Mouse (Mus musculus) forebrain, postnatal 0 days (tissue): Measurements from ENCODE around the gene Tmem109. TPM values are rescaled to one million over a fixed set of nuclear protein-coding genes. Genes with fewer than 3 reads are reported as not detected.

Source experiments
- ATAC-seq: fragments of 200-750 bp; cut with Nextera tagmentation; 2 replicates; pipeline ENCODE4 v1.8.0; 2017; ENCODE audit warnings: mild to moderate bottlenecking, moderate library complexity
- DNase-seq: peaks from one replicate; pipeline ENCODE4 v3.0.0-alpha.2; 2015
- H3K27ac ChIP-seq: fragments of 300-500 bp; sonication (generic); 2 replicates; pipeline ENCODE4 v1.5.1; 2014; ENCODE audit warnings: low read depth, mild to moderate bottlenecking, antibody characterized with exemption, low read length, moderate library complexity, mixed read lengths
- H3K27me3 ChIP-seq: fragments of 300-500 bp; sonication (generic); 2 replicates; pipeline ENCODE4 v1.6.1; 2014; ENCODE audit warnings: mild to moderate bottlenecking, low read length, mixed read lengths; ENCODE audit not compliant: insufficient read depth
- H3K36me3 ChIP-seq: fragments of 300-500 bp; sonication (generic); 2 replicates; pipeline ENCODE4 v1.6.1; 2014; ENCODE audit warnings: mild to moderate bottlenecking, moderate library complexity; ENCODE audit not compliant: insufficient read depth
- H3K4me1 ChIP-seq: fragments of 300-500 bp; sonication (generic); 2 replicates; pipeline ENCODE4 v1.6.1; 2014; ENCODE audit warnings: antibody characterized with exemption; ENCODE audit not compliant: insufficient read depth
- H3K4me2 ChIP-seq: fragments of 300-500 bp; sonication (generic); 2 replicates; pipeline ENCODE4 v1.6.1; 2014; ENCODE audit warnings: low read depth, mild to moderate bottlenecking, moderate library complexity
- H3K4me3 ChIP-seq: fragments of 300-500 bp; sonication (generic); 2 replicates; pipeline ENCODE4 v1.5.1; 2014; ENCODE audit warnings: low read depth, low read length, mixed read lengths
- H3K9ac ChIP-seq: fragments of 300-500 bp; sonication (generic); 2 replicates; pipeline ENCODE4 v1.6.1; 2014; ENCODE audit warnings: mild to moderate bottlenecking
- H3K9me3 ChIP-seq: fragments of 300-500 bp; sonication (generic); 2 replicates; pipeline ENCODE4 v1.6.1; 2016; ENCODE audit warnings: low read length
- CTCF ChIP-seq: sonication (generic); IDR thresholded peaks from 2 replicates; pipeline ENCODE4 v1.5.1; 2016; ENCODE audit warnings: antibody characterized with exemption, control low read depth, low read depth
- WGBS: fragments of 180-500 bp; shearing (Covaris S2); extraction: QIAGEN DNeasy Blood & Tissue Kit; methylation state at CpG from one replicate; pipeline ENCODE4 v1.1.7; 2014; 5-methylcytosine and 5-hydroxymethylcytosine counted together
- polyA plus RNA-seq: library from polyadenylated mRNA; unstranded; fragments of >200 nt; fragmentation: Nextera tagmentation; extraction: Ambion mirVana; gene quantifications from 2 replicates; pipeline ENCODE4 v1.2.1, GENCODE M21; 2015
- total RNA-seq: library from RNA; depleted of rRNA; stranded (reverse); fragments of >200 nt; gene quantifications from 2 replicates; pipeline ENCODE4 v1.2.3, GENCODE M21; 2014; rRNA removed

The Tmem109 gene
- total RNA-seq (22.2 and 25.5 TPM in 2 replicates), polyA plus RNA-seq (33.7 and 38.8 TPM in 2 replicates)

DNA sequence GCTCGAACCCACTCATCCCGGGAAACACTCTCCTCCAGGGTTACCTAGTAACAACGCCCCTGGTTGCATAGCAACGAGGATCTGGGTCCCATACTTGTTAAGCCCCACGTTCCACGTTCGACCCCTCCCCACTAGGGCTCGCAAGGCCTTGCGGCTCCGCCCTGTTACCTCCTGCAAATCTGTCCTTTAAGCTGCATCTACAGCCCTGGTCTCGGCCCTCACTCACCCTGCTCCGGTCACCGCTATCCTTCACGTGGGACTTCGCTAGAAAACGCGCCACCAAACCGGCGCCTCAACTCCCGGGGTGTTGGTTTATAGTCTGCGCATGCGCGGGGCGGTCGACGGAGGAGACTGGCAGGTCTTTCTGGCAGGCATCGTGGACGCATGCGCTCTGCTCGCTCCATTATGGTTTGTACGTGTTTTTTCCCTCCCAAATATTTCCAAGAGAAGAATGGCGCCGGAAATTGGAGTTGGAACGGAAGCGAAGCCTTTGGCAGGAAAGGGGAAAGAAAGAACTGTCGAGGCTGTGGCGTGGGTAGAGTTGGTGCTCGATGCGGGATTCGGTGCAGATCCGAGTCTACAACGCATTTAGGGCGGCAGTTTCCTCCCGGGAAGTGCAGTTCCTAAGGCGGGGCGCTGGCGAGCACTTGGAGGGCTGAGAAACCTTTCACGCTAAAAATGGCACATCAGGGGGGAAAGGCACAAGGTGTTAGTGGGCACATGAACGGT lies at the start of gene Tmem109:
Gene Tmem109 (minus strand): TSS at position 576 of the 729 bp plus-strand sequence.
- TF ChIP-seq CTCF, result peak; percentile 68
- WGBS, result 1% methylated on average over 49 of the region's 49 CpGs
- peak within 1 kb of the TSS; percentile 67 for H3K4me3 ChIP-seq
- H3K4me1 ChIP-seq, result peaks cover 18% of the 10 kb centered on the region
- DNase-seq, result peak; percentile 99
- no peaks in the 10 kb centered on the region for H3K27me3 ChIP-seq
- ATAC-seq, result peak; percentile 94
- H3K9ac ChIP-seq, result peak within 1 kb of the TSS; percentile 78
- H3K4me2 ChIP-seq, result peak within 1 kb of the TSS; percentile 88
- H3K9me3 ChIP-seq, result no peaks in the 10 kb centered on the region
- H3K27ac ChIP-seq, result peak within 1 kb of the TSS; percentile 99
- H3K36me3 ChIP-seq, result no peaks in the 10 kb centered on the region

DNA sequence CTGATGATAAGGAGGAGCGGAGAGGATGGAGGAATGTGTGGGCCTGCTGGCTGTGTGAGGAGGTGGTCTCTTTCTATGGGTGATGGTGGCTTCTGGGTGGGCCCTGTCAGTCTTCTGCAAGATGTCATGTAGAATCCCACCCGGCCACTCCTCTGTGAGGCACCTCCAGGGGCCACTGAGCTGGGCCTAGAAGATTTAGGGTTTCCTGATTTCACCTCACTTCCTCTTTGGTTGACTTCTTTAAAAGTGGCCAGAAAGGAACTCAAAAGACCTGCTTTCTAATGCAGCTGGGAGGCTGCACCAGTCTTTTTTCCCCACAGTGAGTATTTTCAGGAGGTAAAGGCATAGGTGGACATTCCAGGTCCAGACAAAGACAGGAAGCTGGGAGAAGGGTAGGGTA lies 48.8 kb upstream of the Tmem109 start:
- 98% methylated on average over 2 of the region's 2 CpGs for WGBS
- H3K4me2 ChIP-seq, result no peak overlapping the region

GRCm38 (mm10) chr19:10926666-10927065 lies 44.9 kb upstream of the Tmem109 start:
- DNase-seq (no peak), ATAC-seq (no peak)
- Histone ChIP-seq H3K9ac (no peak overlapping the region), H3K27ac (no peak overlapping the region), H3K4me3 (no peak overlapping the region), H3K4me1 (no peaks in the 10 kb centered on the region), H3K4me2 (no peak overlapping the region), H3K9me3 (no peaks in the 10 kb centered on the region), H3K36me3 (no peaks in the 10 kb centered on the region), H3K27me3 (no peaks in the 10 kb centered on the region)
- 31% methylated on average over 4 of the region's 4 CpGs for WGBS
- no peak for TF ChIP-seq CTCF

More for the DNA sequence above, 48.8 kb upstream of the Tmem109 start:
- Histone ChIP-seq H3K4me3 (no peak overlapping the region), H3K9ac (no peak overlapping the region), H3K9me3 (no peaks in the 10 kb centered on the region), H3K27ac (no peak overlapping the region), H3K36me3 (no peaks in the 10 kb centered on the region), H3K27me3 (no peaks in the 10 kb centered on the region), H3K4me1 (no peaks in the 10 kb centered on the region)
- ATAC-seq (no peak), DNase-seq (no peak)
- no peak for TF ChIP-seq CTCF

DNA sequence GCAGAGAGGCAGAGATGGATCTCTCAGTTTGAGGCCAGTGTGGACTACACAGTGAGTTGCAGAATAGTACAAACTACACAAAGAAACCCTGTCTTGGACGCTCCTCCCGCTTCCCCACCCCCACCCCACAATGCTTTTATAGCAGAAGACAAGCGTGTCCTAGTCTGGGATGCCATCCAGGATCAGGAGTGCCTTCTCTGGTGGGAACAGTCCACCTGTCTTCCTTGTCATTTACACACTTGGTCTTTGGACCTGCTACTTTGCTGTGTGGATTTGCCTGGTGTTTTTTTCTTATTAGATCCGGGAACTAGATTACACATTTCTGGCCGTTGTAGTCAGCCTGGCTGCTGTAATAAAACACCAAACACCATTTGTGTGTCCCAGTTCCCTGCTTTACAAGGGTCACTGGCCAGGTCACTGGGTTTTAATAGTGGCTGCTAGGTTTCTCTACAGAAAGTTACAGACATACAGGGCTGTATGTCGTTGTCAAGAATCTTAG lies 44.4 kb upstream of the Tmem109 start:
- H3K4me1 ChIP-seq, result no peaks in the 10 kb centered on the region
- 20% methylated on average over 6 of the region's 6 CpGs for WGBS
- DNase-seq (no peak), ATAC-seq (no peak)
- H3K9me3 ChIP-seq, result no peaks in the 10 kb centered on the region
- H3K9ac ChIP-seq, result no peak overlapping the region
- H3K27me3 ChIP-seq, result no peaks in the 10 kb centered on the region
- no peak overlapping the region for H3K27ac ChIP-seq
- no peak overlapping the region for H3K4me3 ChIP-seq
- no peaks in the 10 kb centered on the region for H3K36me3 ChIP-seq
- no peak for TF ChIP-seq CTCF
- no peak overlapping the region for H3K4me2 ChIP-seq

DNA sequence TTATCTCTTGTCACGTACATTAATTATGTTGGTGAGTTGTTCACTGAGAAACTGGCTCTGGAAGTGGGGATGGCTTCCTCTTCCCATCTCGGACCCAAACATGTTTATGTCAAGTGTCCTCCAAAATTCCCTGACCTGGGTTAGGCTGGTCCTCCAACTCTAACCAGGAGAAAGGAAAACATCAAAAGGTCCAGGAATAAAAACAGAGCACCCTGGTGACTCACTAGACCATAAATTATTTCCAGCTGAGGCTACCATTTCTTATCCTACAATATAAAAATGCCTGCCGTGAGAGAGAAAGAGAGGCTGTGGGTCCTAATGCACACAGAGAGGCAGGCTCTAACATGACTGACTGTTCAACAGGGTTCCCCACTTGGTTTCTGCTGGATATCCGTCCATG lies 42.4 kb upstream of the Tmem109 start:
- H3K4me1 ChIP-seq, result no peaks in the 10 kb centered on the region
- no peak overlapping the region for H3K4me3 ChIP-seq
- 67% methylated on average over 4 of the region's 4 CpGs for WGBS
- DNase-seq (no peak), ATAC-seq (no peak)
- H3K9me3 ChIP-seq, result no peaks in the 10 kb centered on the region
- no peaks in the 10 kb centered on the region for H3K27me3 ChIP-seq
- H3K27ac ChIP-seq, result no peak overlapping the region
- H3K36me3 ChIP-seq, result no peaks in the 10 kb centered on the region
- TF ChIP-seq CTCF, result no peak
- no peak overlapping the region for H3K9ac ChIP-seq
- H3K4me2 ChIP-seq, result no peak overlapping the region

DNA sequence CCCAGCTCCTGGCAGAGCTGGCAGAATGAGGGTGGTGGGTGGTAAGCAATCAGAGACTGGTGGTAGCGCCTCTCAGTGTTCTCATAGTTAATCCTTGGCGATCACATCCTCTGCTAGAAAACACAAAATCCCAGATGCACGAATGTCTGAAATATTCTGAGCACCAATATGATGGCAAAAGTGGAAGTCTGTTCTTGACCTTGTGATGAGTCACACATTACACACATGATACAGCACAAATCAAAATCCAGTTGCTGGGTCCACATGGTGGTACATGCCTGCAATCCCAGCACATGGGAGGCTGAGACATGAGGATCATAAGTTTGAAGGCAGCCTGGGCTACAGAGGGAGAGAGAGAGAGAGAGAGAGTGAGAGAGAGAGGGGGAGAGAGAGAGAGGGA lies 39.3 kb upstream of the Tmem109 start:
- ATAC-seq (no peak), DNase-seq (no peak)
- TF ChIP-seq CTCF, result no peak
- no peaks in the 10 kb centered on the region for H3K4me1 ChIP-seq
- no peak overlapping the region for H3K4me2 ChIP-seq
- no peaks in the 10 kb centered on the region for H3K9me3 ChIP-seq
- no peaks in the 10 kb centered on the region for H3K36me3 ChIP-seq
- no peak overlapping the region for H3K9ac ChIP-seq
- H3K27ac ChIP-seq, result no peak overlapping the region
- H3K4me3 ChIP-seq, result no peak overlapping the region
- 77% methylated on average over 3 of the region's 3 CpGs for whole genome bisulfite sequencing
- H3K27me3 ChIP-seq, result no peaks in the 10 kb centered on the region

GRCm38 (mm10) chr19:10920532-10920931 lies 38.7 kb upstream of the Tmem109 start, which contains the start of gene Zp1:
Zp1 (minus strand) TSS chr19:10920632.
- H3K9ac ChIP-seq, result no peak within 1 kb of the TSS
- H3K9me3 ChIP-seq, result no peaks in the 10 kb centered on the region
- H3K4me1 ChIP-seq, result no peaks in the 10 kb centered on the region
- H3K36me3 ChIP-seq, result no peaks in the 10 kb centered on the region
- ATAC-seq (no peak), DNase-seq (no peak)
- H3K4me3 ChIP-seq, result no peak within 1 kb of the TSS
- no peak within 1 kb of the TSS for H3K27ac ChIP-seq
- no peak for TF ChIP-seq CTCF
- no peak within 1 kb of the TSS for H3K4me2 ChIP-seq
- H3K27me3 ChIP-seq, result no peaks in the 10 kb centered on the region
- WGBS, result 86% methylated on average over 2 of the region's 2 CpGs
